Mouse (Mus musculus) cerebellum, adult 2 months (tissue): ENCODE results near the gene Ankrd13b.

Experiments used
- CTCF ChIP-seq: fragments of 200-500 bp; IDR thresholded peaks from 2 replicates; pipeline ENCODE4 v1.5.1; 2011; ENCODE audit warnings: low read depth, mild to moderate bottlenecking, control low read depth, low read length, moderate library complexity, borderline replicate concordance; ENCODE audit not compliant: insufficient read depth
- POLR2A ChIP-seq: fragments of 200-500 bp; IDR thresholded peaks from 2 replicates; pipeline ENCODE4 v1.6.1; 2011; ENCODE audit warnings: low read length, control low read depth, borderline replicate concordance; ENCODE audit not compliant: insufficient read depth

DNA sequence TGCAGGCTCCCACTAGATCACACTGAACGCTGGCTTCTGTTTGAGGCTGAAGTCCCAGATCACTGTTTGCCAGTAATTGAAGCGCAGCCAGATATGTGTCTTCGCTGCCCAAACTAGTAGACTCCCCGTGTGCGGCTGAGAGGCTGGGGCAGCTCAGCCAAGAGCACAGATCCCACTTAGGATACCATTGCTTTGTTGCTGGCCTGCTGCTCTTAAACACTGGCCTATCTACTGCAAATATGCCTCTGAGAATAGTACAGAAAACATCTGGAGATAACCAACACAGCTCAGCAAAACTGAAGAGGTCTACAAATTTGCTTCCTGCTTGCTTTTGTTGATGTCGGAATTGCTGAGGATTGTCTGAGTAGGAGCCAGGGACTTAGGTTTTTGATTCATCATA, 32.6 kb downstream of the Ankrd13b start:
- no peak for TF ChIP-seq CTCF
- TF ChIP-seq POLR2A = no peak
